Mouse (Mus musculus): ENCODE results near the gene Jag1. TPM values are rescaled to one million over a fixed set of nuclear protein-coding genes. Genes with fewer than 3 reads are reported as not detected.

Jag1 gene
- polyA plus RNA-seq, 1 experiment, result not detected

GRCm38 (mm10) chr2:137101074-137101473 is 15.4 kb downstream of the Jag1 start:
- no peaks in the 10 kb centered on the region for H3K4me1 ChIP-seq

GRCm38 (mm10) chr2:137099211-137099734 is 17.2 kb downstream of the Jag1 start:
- TF ChIP-seq GATA1 (IDR thresholded peaks at IDR 0.05; ENCODE audit: borderline replicate concordance, low read length) (no peak), FLI1 (IDR thresholded peaks at IDR 0.05; ENCODE audit: low read length) (no peak)
- no peaks in the 10 kb centered on the region for H3K4me1 ChIP-seq
- H3K36me3 ChIP-seq (replicated peaks; ENCODE audit: low read length), result no peaks in the 10 kb centered on the region
- peaks cover 9% of the 10 kb centered on the region for H3K9me3 ChIP-seq
- H3K4me3 ChIP-seq (replicated peaks), result no peak overlapping the region
- peaks cover 15% of the 10 kb centered on the region for H3K27me3 ChIP-seq (replicated peaks)

More at GRCm38 (mm10) chr2:137101074-137101473, 15.4 kb downstream of the Jag1 start:
- Histone ChIP-seq H3K36me3 (replicated peaks; ENCODE audit: low read length) (no peaks in the 10 kb centered on the region), H3K4me3 (replicated peaks) (no peak overlapping the region), H3K9me3 (peaks cover 5% of the 10 kb centered on the region), H3K27me3 (replicated peaks) (peaks cover 12% of the 10 kb centered on the region)
- TF ChIP-seq FLI1 (IDR thresholded peaks at IDR 0.05; ENCODE audit: low read length) (no peak), GATA1 (IDR thresholded peaks at IDR 0.05; ENCODE audit: borderline replicate concordance, low read length) (no peak)

- peaks cover 12% of the 10 kb centered on the region for H3K27me3 ChIP-seq (replicated peaks)
- H3K4me1 ChIP-seq, result no peaks in the 10 kb centered on the region
- H3K9me3 ChIP-seq, result peaks cover 9% of the 10 kb centered on the region
- no peaks in the 10 kb centered on the region for H3K36me3 ChIP-seq (replicated peaks; ENCODE audit: low read length)
- TF ChIP-seq GATA1 (IDR thresholded peaks at IDR 0.05; ENCODE audit: borderline replicate concordance, low read length) (no peak), FLI1 (IDR thresholded peaks at IDR 0.05; ENCODE audit: low read length) (no peak)
- H3K4me3 ChIP-seq (replicated peaks), result no peak overlapping the region
Observed at GRCm38 (mm10) chr2:137098269-137099035, 18.0 kb downstream of the Jag1 start.

GRCm38 (mm10) chr2:137096981-137097460 is 19.4 kb downstream of the Jag1 start:
- peaks cover 9% of the 10 kb centered on the region for H3K27me3 ChIP-seq (replicated peaks)
- TF ChIP-seq GATA1 (IDR thresholded peaks at IDR 0.05; ENCODE audit: borderline replicate concordance, low read length), result no peak
- TF ChIP-seq FLI1 (IDR thresholded peaks at IDR 0.05; ENCODE audit: low read length), result no peak
- H3K4me3 ChIP-seq (replicated peaks), result no peak overlapping the region
- no peaks in the 10 kb centered on the region for H3K4me1 ChIP-seq
- H3K9me3 ChIP-seq, result peaks cover 9% of the 10 kb centered on the region
- no peaks in the 10 kb centered on the region for H3K36me3 ChIP-seq (replicated peaks; ENCODE audit: low read length)

- Histone ChIP-seq H3K9me3 (peaks cover 20% of the 10 kb centered on the region; the same call in 1 of the 2 replicates), H3K4me3 (replicated peaks) (no peak overlapping the region), H3K4me1 (no peaks in the 10 kb centered on the region), H3K36me3 (replicated peaks; ENCODE audit: low read length) (no peaks in the 10 kb centered on the region), H3K27me3 (replicated peaks) (peaks cover 4% of the 10 kb centered on the region)
- TF ChIP-seq GATA1 (IDR thresholded peaks at IDR 0.05; ENCODE audit: borderline replicate concordance, low read length), result no peak
- no peak for TF ChIP-seq FLI1 (IDR thresholded peaks at IDR 0.05; ENCODE audit: low read length)
Observed at GRCm38 (mm10) chr2:137094301-137094700, 22.1 kb downstream of the Jag1 start.

- no peak for TF ChIP-seq FLI1 (IDR thresholded peaks at IDR 0.05; ENCODE audit: low read length)
- no peak for TF ChIP-seq GATA1 (IDR thresholded peaks at IDR 0.05; ENCODE audit: borderline replicate concordance, low read length)
- Histone ChIP-seq H3K9me3 (peaks cover 25% of the 10 kb centered on the region; the same call in 1 of the 2 replicates), H3K27me3 (replicated peaks) (peaks cover 3% of the 10 kb centered on the region)
Observed at GRCm38 (mm10) chr2:137093298-137093630, 23.2 kb downstream of the Jag1 start.

GRCm38 (mm10) chr2:137092523-137093297 is 23.7 kb downstream of the Jag1 start:
- H3K27me3 ChIP-seq (replicated peaks), result peaks cover 3% of the 10 kb centered on the region
- TF ChIP-seq FLI1 (IDR thresholded peaks at IDR 0.05; ENCODE audit: low read length) (no peak), GATA1 (IDR thresholded peaks at IDR 0.05; ENCODE audit: borderline replicate concordance, low read length) (no peak)
- H3K36me3 ChIP-seq (replicated peaks; ENCODE audit: low read length), result no peaks in the 10 kb centered on the region
- H3K4me3 ChIP-seq (replicated peaks), result no peak overlapping the region
- H3K4me1 ChIP-seq, result no peaks in the 10 kb centered on the region
- peaks cover 29% of the 10 kb centered on the region; the same call in 1 of the 2 replicates for H3K9me3 ChIP-seq

More at GRCm38 (mm10) chr2:137093298-137093630, 23.2 kb downstream of the Jag1 start:
- Histone ChIP-seq H3K4me1 (no peaks in the 10 kb centered on the region), H3K4me3 (replicated peaks) (no peak overlapping the region), H3K36me3 (replicated peaks; ENCODE audit: low read length) (no peaks in the 10 kb centered on the region)

GRCm38 (mm10) chr2:137091766-137092522 is 24.5 kb downstream of the Jag1 start:
- no peaks in the 10 kb centered on the region for H3K36me3 ChIP-seq (replicated peaks; ENCODE audit: low read length)
- H3K4me1 ChIP-seq, result no peaks in the 10 kb centered on the region
- TF ChIP-seq GATA1 (IDR thresholded peaks at IDR 0.05; ENCODE audit: borderline replicate concordance, low read length), result no peak
- no peak for TF ChIP-seq FLI1 (IDR thresholded peaks at IDR 0.05; ENCODE audit: low read length)
- no peak overlapping the region for H3K4me3 ChIP-seq (replicated peaks)
- peaks cover 35% of the 10 kb centered on the region; the same call in 1 of the 2 replicates for H3K9me3 ChIP-seq
- H3K27me3 ChIP-seq (replicated peaks), result peaks cover 3% of the 10 kb centered on the region

- H3K4me1 ChIP-seq, result no peaks in the 10 kb centered on the region
- TF ChIP-seq FLI1 (IDR thresholded peaks at IDR 0.05; ENCODE audit: low read length), result no peak
- no peak for TF ChIP-seq GATA1 (IDR thresholded peaks at IDR 0.05; ENCODE audit: borderline replicate concordance, low read length)
- no peaks in the 10 kb centered on the region for H3K36me3 ChIP-seq (replicated peaks; ENCODE audit: low read length)
- H3K27me3 ChIP-seq (replicated peaks), result no peaks in the 10 kb centered on the region
- peaks cover 35% of the 10 kb centered on the region; the same call in 1 of the 2 replicates for H3K9me3 ChIP-seq
- H3K4me3 ChIP-seq (replicated peaks), result no peak overlapping the region
Observed at GRCm38 (mm10) chr2:137087705-137088104, 28.7 kb downstream of the Jag1 start.
